Mouse (Mus musculus): Measurements from ENCODE around the gene Chrd.

- TF ChIP-seq POLR2A (IDR thresholded peaks at IDR 0.05; ENCODE audit: insufficient read depth, low read length) (no peak), EP300 (IDR thresholded peaks at IDR 0.05; ENCODE audit: insufficient read depth, low read depth, low read length) (no peak), CTCF (IDR thresholded peaks at IDR 0.05; ENCODE audit: low read depth, low read length) (no peak)
These were observed 32.9 kb upstream of the Chrd start for GRCm38 (mm10) chr16:20700036-20700435.

Data from ES-Bruce4 (cell line).